Mouse (Mus musculus): Measurements from ENCODE around the gene Lrrc8a.

GRCm38 (mm10) chr2:30236426-30237198 is 903 bp upstream of the Lrrc8a start:
- no peak for TF ChIP-seq POLR2A (IDR thresholded peaks at IDR 0.05; ENCODE audit: extremely low read depth, insufficient read depth, low read length)
- TF ChIP-seq CTCF (IDR thresholded peaks at IDR 0.05; ENCODE audit: extremely low read depth, insufficient read depth, low read length), result no peak

Data from cortical plate, adult 2 months (tissue).